Mouse (Mus musculus) urinary bladder, postnatal 0 days (tissue): ENCODE data around the gene Rabgap1. TPM values are rescaled to one million over a fixed set of nuclear protein-coding genes. Genes with fewer than 3 reads are reported as not detected.

ENCODE experiments used
- polyA plus RNA-seq: library from polyadenylated mRNA; unstranded; fragments of >200 nt; fragmentation: Nextera tagmentation; extraction: Ambion mirVana; gene quantifications from 2 replicates; pipeline ENCODE4 v1.2.1, GENCODE M21; 2015

Rabgap1 gene
- 20.4 and 23.7 TPM in 2 replicates for polyA plus RNA-seq

GRCm38 (mm10) chr2:37442611-37443591, at the start of gene Rabgap1, which contains the start of the genes Zbtb26 and Zbtb6:
Gene Rabgap1, plus strand, starts transcription at chr2:37443279.
Gene Zbtb26, minus strand, starts transcription at chr2:37443135.
Gene Zbtb6, minus strand, starts transcription at chr2:37443171.

GRCm38 (mm10) chr2:37422306-37423304, 20.5 kb upstream of the Rabgap1 start, which contains the start of gene Rc3h2:
Gene Rc3h2, minus strand, starts transcription at chr2:37422903.

GRCm38 (mm10) chr2:37516030-37516710, 73.1 kb downstream of the Rabgap1 start, which contains the start of gene Gpr21:
Gene Gpr21, plus strand, starts transcription at chr2:37516332.

Other genes with a start within 250 kb of the Rabgap1 start
- not detected in 2 replicates for gene Olfr366, start 231.7 kb upstream of the Rabgap1 start, polyA plus RNA-seq
- gene Olfr368, start 116.8 kb upstream of the Rabgap1 start, polyA plus RNA-seq, result not detected in 2 replicates
- 22.4 and 25.7 TPM in 2 replicates for gene Pdcl, start 83.9 kb upstream of the Rabgap1 start, polyA plus RNA-seq
- 7.8 and 8.8 TPM in 2 replicates for gene Rc3h2, start 20.4 kb upstream of the Rabgap1 start, polyA plus RNA-seq
- gene Zbtb26, start 144 bp upstream of the Rabgap1 start, polyA plus RNA-seq, result 1.9 and 2.3 TPM in 2 replicates
- gene Zbtb6, start 108 bp upstream of the Rabgap1 start, polyA plus RNA-seq, result 2.9 and 3.9 TPM in 2 replicates
- gene Gpr21, start 73.1 kb downstream of the Rabgap1 start, polyA plus RNA-seq, result 0.94 and 1.1 TPM in 2 replicates